ENCODE assay signal across 17 mouse cellular contexts in genomic region chr16:95601807-95602206, GRCm38 (mm10). TPM values are rescaled to one million over a fixed set of nuclear protein-coding genes. Genes with fewer than 3 reads are reported as not detected.
A peak's percentile ranks its signal among the peaks of the same experiment; 100 is the strongest.
DNase-seq lines count a peak whose midpoint lies in the region; ATAC-seq and TF ChIP-seq lines count a peak whose summit lies in the region.
"Had no signal": no experiment of that assay in that cellular context is flagged by ENCODE, and none has a peak within 500 bp of the region (broad histone marks: within the 10 kb centered on the region; RNA-seq: fewer than 3 reads in every experiment).

No protein-coding gene starts in this region.

- no peaks in the 10 kb centered on the region for H3K9me3 ChIP-seq in lung, embryonic 14.5 days (ENCODE audit: low read depth, low read length)
- no peaks in the 10 kb centered on the region for H3K9me3 ChIP-seq in limb, embryonic 12.5 days
- H3K9me3 ChIP-seq: heart, embryonic 13.5 days; hindbrain, embryonic 15.5 days; liver, embryonic 12.5 days had no signal

- no peaks in the 10 kb centered on the region for H3K4me1 ChIP-seq in lung, embryonic 14.5 days (ENCODE audit: insufficient read depth)
- H3K4me1 ChIP-seq in lung, adult 2 months (ENCODE audit: control insufficient read depth, insufficient read depth, low read length): no peaks in the 10 kb centered on the region
- H3K4me1 ChIP-seq in limb, embryonic 12.5 days (replicated peaks): peaks cover 36% of the 10 kb centered on the region
- H3K4me1 ChIP-seq: heart, embryonic 13.5 days; liver, embryonic 12.5 days had no signal

- no peak for TF ChIP-seq POLR2A in lung, adult 2 months (IDR thresholded peaks at IDR 0.05; ENCODE audit: borderline replicate concordance, extremely low read depth, low read depth, low read length)
- TF ChIP-seq POLR2A in brain, embryonic 14.5 days (IDR thresholded peaks at IDR 0.05; ENCODE audit: borderline replicate concordance, extremely low read depth, insufficient read depth, insufficient read length, poor library complexity, severe bottlenecking): no peak

- 35% methylated on average over 4 of the region's 4 CpGs for WGBS in lung, embryonic 14.5 days
- WGBS in lung, adult 2 months: 46% methylated on average over 4 of the region's 4 CpGs
- 42% methylated on average over 4 of the region's 4 CpGs for WGBS in limb, embryonic 12.5 days

- DNase-seq in lung, embryonic 14.5 days: peak; percentile 61
- DNase-seq in lung, adult 2 months: no peak
- DNase-seq in R1 (ENCODE audit: low read depth, low spot score): peak; percentile 53
- DNase-seq in brain, embryonic 14.5 days (ENCODE audit: low read depth): peak; percentile 57
- no peak for DNase-seq in layer of hippocampus, adult 8-10 months (ENCODE audit: low spot score in 2 of 2)
- DNase-seq in left cerebral cortex, adult 9 months (ENCODE audit: low spot score in 2 of 2): no peak
- DNase-seq: cerebellum, adult 8-10 months; kidney, adult 18-20 months; kidney, postnatal 4 days; layer of hippocampus, postnatal 36 days; lung, postnatal 4 days; thymus, adult 2 months had no signal

- peak; percentile 46; the same call in 1 of the 2 replicates for ATAC-seq in lung, embryonic 14.5 days (ENCODE audit: insufficient read depth)
- ATAC-seq in limb, embryonic 12.5 days (ENCODE audit: insufficient number of reproducible peaks, insufficient read depth, low FRiP score, low TSS enrichment, low read depth): 0 out of 2 replicates have a peak, but pooled peaks have one; percentile 6
- ATAC-seq: liver, embryonic 12.5 days had no signal

- no peak overlapping the region for H3K27ac ChIP-seq in lung, embryonic 14.5 days (ENCODE audit: low read depth)
- peak overlapping the region; percentile 82 for H3K27ac ChIP-seq in limb, embryonic 12.5 days
- H3K27ac ChIP-seq: heart, embryonic 13.5 days; hindbrain, embryonic 15.5 days; liver, embryonic 12.5 days had no signal

- no peak overlapping the region for H3K9ac ChIP-seq in lung, embryonic 14.5 days
- no peak overlapping the region for H3K9ac ChIP-seq in limb, embryonic 12.5 days (replicated peaks)
- H3K9ac ChIP-seq: heart, embryonic 13.5 days; hindbrain, embryonic 15.5 days; liver, embryonic 12.5 days had no signal

- no peak overlapping the region for H3K4me2 ChIP-seq in lung, embryonic 14.5 days
- H3K4me2 ChIP-seq in limb, embryonic 12.5 days: no peak overlapping the region
- H3K4me2 ChIP-seq: heart, embryonic 13.5 days; liver, embryonic 12.5 days had no signal

- no peak overlapping the region for H3K4me3 ChIP-seq in lung, embryonic 14.5 days (ENCODE audit: low read depth, low read length)
- no peak overlapping the region for H3K4me3 ChIP-seq in lung, adult 2 months (replicated peaks; ENCODE audit: extremely low read depth, low read depth, low read length)
- H3K4me3 ChIP-seq in limb, embryonic 12.5 days (replicated peaks): no peak overlapping the region
- H3K4me3 ChIP-seq: heart, embryonic 13.5 days; hindbrain, embryonic 15.5 days; liver, embryonic 12.5 days; myocyte had no signal

- TF ChIP-seq CTCF in lung, embryonic 14.5 days (IDR thresholded peaks at IDR 0.05; ENCODE audit: low read depth): no peak
- no peak for TF ChIP-seq CTCF in lung, adult 2 months (IDR thresholded peaks at IDR 0.05; ENCODE audit: insufficient read depth, low read length)
- no peak for TF ChIP-seq CTCF in brain, embryonic 14.5 days (IDR thresholded peaks at IDR 0.05; ENCODE audit: borderline replicate concordance, extremely low read depth, insufficient read depth, insufficient read length)

- no peaks in the 10 kb centered on the region for H3K27me3 ChIP-seq in lung, embryonic 14.5 days (ENCODE audit: insufficient read depth, low read length)
- H3K27me3 ChIP-seq in limb, embryonic 12.5 days: no peaks in the 10 kb centered on the region
- H3K27me3 ChIP-seq: hindbrain, embryonic 15.5 days; liver, embryonic 12.5 days had no signal

- H3K36me3 ChIP-seq in lung, embryonic 14.5 days (ENCODE audit: insufficient read depth): no peaks in the 10 kb centered on the region
- H3K36me3 ChIP-seq in limb, embryonic 12.5 days: no peaks in the 10 kb centered on the region
- H3K36me3 ChIP-seq: heart, embryonic 13.5 days; hindbrain, embryonic 15.5 days; liver, embryonic 12.5 days had no signal

RNA-seq across cellular contexts. Expression of gene Erg, which starts 15.4 kb away (rescaled TPM):
- 8.6 and 9.1 TPM in 2 replicates for polyA plus RNA-seq in lung, embryonic 14.5 days (2014; fragmentation: Nextera tagmentation; extraction: Ambion mirVana)
- 77.8 and 82.7 TPM in 2 replicates for polyA plus RNA-seq in lung, adult 2 months (2012; rRNA removed)
- 3.9 and 7.6 TPM in 2 replicates for polyA plus RNA-seq in brain, embryonic 14.5 days (2012; rRNA removed)
- 17.3 and 20.2 TPM in 2 replicates for polyA plus RNA-seq in limb, embryonic 12.5 days (2016; fragmentation: Nextera tagmentation; extraction: Ambion mirVana)
- total RNA-seq in layer of hippocampus, adult 8-10 months (2022): 1 to 10 TPM; 3.6 to 5.1 (median 4.4) TPM

Comparison
In these comparisons a context has a peak if more than half of its experiments do, and no peak if none do; other contexts are left out.
1. DNase-seq: peak in lung, embryonic 14.5 days (single experiment), R1 (single experiment) and brain, embryonic 14.5 days (single experiment); none in lung, adult 2 months (single experiment), layer of hippocampus, adult 8-10 months (0 of 2) and left cerebral cortex, adult 9 months (0 of 2).